In genomic region chr16:67182958-67183357, GRCm38 (mm10) we compare ENCODE assay signal across 17 mouse cellular contexts.
"Had no signal": no experiment of that assay in that cellular context is flagged by ENCODE, and none has a peak within 500 bp of the region (broad histone marks: within the 10 kb centered on the region; RNA-seq: fewer than 3 reads in every experiment).

No protein-coding gene starts in this region.

- H3K36me3 ChIP-seq: intestine, embryonic 15.5 days; limb, embryonic 15.5 days; liver, embryonic 12.5 days; lung, embryonic 15.5 days; neural tube, embryonic 15.5 days; stomach, embryonic 15.5 days had no signal

- H3K4me1 ChIP-seq: intestine, embryonic 15.5 days; limb, embryonic 15.5 days; liver, embryonic 12.5 days; lung, embryonic 15.5 days; megakaryocyte, embryonic 14.5 days; neural tube, embryonic 15.5 days; stomach, embryonic 15.5 days had no signal

- H3K27ac ChIP-seq: intestine, embryonic 15.5 days; limb, embryonic 15.5 days; liver, embryonic 12.5 days; lung, embryonic 15.5 days; macrophage; neural tube, embryonic 15.5 days; stomach, embryonic 15.5 days had no signal

- DNase-seq: kidney, adult 8-10 months; kidney, postnatal 36 days; layer of hippocampus, adult 9-11 months; layer of hippocampus, postnatal 36 days; lung, postnatal 14 days; right cerebral cortex, postnatal 14 days; thymus, adult 2 months; thymus, postnatal 36 days had no signal

- H3K4me3 ChIP-seq: intestine, embryonic 15.5 days; limb, embryonic 15.5 days; liver, embryonic 12.5 days; lung, embryonic 15.5 days; megakaryocyte, embryonic 14.5 days; myocyte; neural tube, embryonic 15.5 days; stomach, embryonic 15.5 days had no signal

- H3K27me3 ChIP-seq: intestine, embryonic 15.5 days; limb, embryonic 15.5 days; liver, embryonic 12.5 days; lung, embryonic 15.5 days; megakaryocyte, embryonic 14.5 days; neural tube, embryonic 15.5 days; stomach, embryonic 15.5 days had no signal

- H3K9ac ChIP-seq: intestine, embryonic 15.5 days; limb, embryonic 15.5 days; liver, embryonic 12.5 days; lung, embryonic 15.5 days; neural tube, embryonic 15.5 days; stomach, embryonic 15.5 days had no signal

- H3K4me2 ChIP-seq: intestine, embryonic 15.5 days; limb, embryonic 15.5 days; liver, embryonic 12.5 days; lung, embryonic 15.5 days; neural tube, embryonic 15.5 days; stomach, embryonic 15.5 days had no signal

- ATAC-seq: intestine, embryonic 15.5 days; liver, embryonic 12.5 days had no signal

- H3K9me3 ChIP-seq: intestine, embryonic 15.5 days; limb, embryonic 15.5 days; liver, embryonic 12.5 days; lung, embryonic 15.5 days; megakaryocyte, embryonic 14.5 days; neural tube, embryonic 15.5 days; stomach, embryonic 15.5 days had no signal
